Mouse (Mus musculus) neural tube, embryonic 15.5 days (tissue): ENCODE results near the gene Mpp4. TPM values are rescaled to one million over a fixed set of nuclear protein-coding genes. Genes with fewer than 3 reads are reported as not detected.

ENCODE experiments used
- ATAC-seq: fragments of 200-750 bp; cut with Nextera tagmentation; 2 replicates; pipeline ENCODE4 v1.8.0; 2017; ENCODE audit warnings: mild to moderate bottlenecking, moderate TSS enrichment, moderate library complexity; ENCODE audit not compliant: low FRiP score
- H3K27ac ChIP-seq: fragments of 300-500 bp; sonication (generic); replicated peaks from 2 replicates; pipeline ENCODE4 v1.5.1; 2015; ENCODE audit warnings: mild to moderate bottlenecking, inconsistent platforms
- H3K27me3 ChIP-seq: fragments of 300-500 bp; sonication (generic); replicated peaks from 2 replicates; pipeline ENCODE4 v1.6.1; 2015; ENCODE audit warnings: inconsistent platforms
- H3K36me3 ChIP-seq: fragments of 300-500 bp; sonication (generic); 2 replicates; pipeline ENCODE4 v1.6.1; 2015; ENCODE audit warnings: inconsistent platforms
- H3K4me1 ChIP-seq: fragments of 300-500 bp; sonication (generic); 2 replicates; pipeline ENCODE4 v1.6.1; 2015; ENCODE audit warnings: inconsistent platforms
- H3K4me2 ChIP-seq: fragments of 300-500 bp; sonication (generic); 2 replicates; pipeline ENCODE4 v1.6.1; 2015; ENCODE audit warnings: inconsistent platforms, mild to moderate bottlenecking, moderate library complexity
- H3K4me3 ChIP-seq: fragments of 300-500 bp; sonication (generic); replicated peaks from 2 replicates; pipeline ENCODE4 v1.5.1; 2015; ENCODE audit warnings: mild to moderate bottlenecking, inconsistent platforms
- H3K9ac ChIP-seq: fragments of 300-500 bp; sonication (generic); replicated peaks from 2 replicates; pipeline ENCODE4 v1.6.1; 2015; ENCODE audit warnings: mild to moderate bottlenecking, inconsistent platforms
- H3K9me3 ChIP-seq: fragments of 300-500 bp; sonication (generic); replicated peaks from 2 replicates; pipeline ENCODE4 v1.6.1; 2016; ENCODE audit warnings: inconsistent platforms
- WGBS: fragments of 180-500 bp; shearing (Covaris S2); methylation state at CpG from one replicate; pipeline ENCODE4 v1.1.7; 2015; ENCODE audit warnings: mixed read lengths; 5-methylcytosine and 5-hydroxymethylcytosine counted together
- polyA plus RNA-seq: library from polyadenylated mRNA; unstranded; fragments of >200 nt; fragmentation: Nextera tagmentation; extraction: Ambion mirVana; gene quantifications from 2 replicates; pipeline ENCODE4 v1.2.1, GENCODE M21; 2015

Mpp4 gene
- polyA plus RNA-seq, 1 experiment from 2014 or later: 0.86 TPM

DNA sequence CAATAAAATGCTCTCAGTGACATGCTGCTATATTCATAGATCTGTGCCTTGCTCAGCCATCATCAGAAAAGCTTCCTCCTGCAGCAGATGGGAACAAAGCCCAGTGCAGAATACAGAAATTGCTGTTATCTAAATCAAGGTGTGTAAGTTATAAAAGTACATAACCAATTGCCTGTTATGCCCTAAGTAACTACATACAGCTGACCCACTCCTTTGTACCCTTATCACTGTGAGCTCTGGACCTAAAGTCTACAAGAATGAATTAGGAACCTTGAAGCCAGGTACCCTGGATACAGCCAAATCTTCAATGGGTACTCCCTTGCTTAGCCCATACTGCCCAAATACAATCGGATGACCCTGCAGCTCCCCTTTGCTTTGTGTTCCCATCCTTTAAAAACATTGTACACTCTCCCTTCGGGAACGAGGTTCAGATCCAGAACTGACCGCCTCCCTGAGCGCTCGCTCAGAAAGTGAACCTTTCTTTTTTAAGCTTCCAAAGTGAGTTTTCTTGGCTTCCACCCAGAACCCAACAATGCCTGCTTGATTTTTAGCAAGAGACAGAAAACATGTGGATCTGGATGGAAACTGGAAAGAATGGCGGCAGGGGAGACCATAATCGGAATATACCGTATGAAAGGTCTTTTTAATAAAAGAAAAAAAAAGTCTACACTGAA lies 3.2 kb upstream of the Mpp4 start:
- Histone ChIP-seq H3K4me2 (no peak overlapping the region), H3K36me3 (peaks cover 73% of the 10 kb centered on the region), H3K4me1 (no peaks in the 10 kb centered on the region), H3K27me3 (no peaks in the 10 kb centered on the region), H3K27ac (no peak overlapping the region), H3K4me3 (no peak overlapping the region), H3K9me3 (no peaks in the 10 kb centered on the region), H3K9ac (no peak overlapping the region)
- no peak for ATAC-seq
- WGBS: 85% methylated on average over 9 of the region's 9 CpGs

DNA sequence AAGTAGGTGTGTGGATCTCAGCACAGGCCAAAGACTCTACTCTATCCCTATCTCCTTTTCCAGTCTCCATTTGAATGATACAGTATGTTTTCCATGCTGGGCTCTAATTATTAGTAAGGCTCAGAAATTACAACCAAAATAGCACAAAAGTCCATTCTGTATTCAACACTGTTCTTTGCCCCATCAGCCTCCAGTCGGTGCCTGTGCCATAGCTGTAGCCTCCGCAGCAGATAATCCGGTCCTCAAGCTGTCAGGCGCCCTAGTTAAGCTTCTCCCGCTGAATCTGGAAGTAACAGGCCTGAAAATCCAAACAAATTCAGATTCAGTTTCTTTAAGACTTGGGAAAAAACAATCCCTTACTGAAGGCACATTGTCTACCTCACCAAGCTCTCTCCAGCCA lies 729 bp upstream of the Mpp4 start:
- H3K27ac ChIP-seq: no peak overlapping the region
- H3K9me3 ChIP-seq: no peaks in the 10 kb centered on the region
- H3K4me1 ChIP-seq: no peaks in the 10 kb centered on the region
- H3K27me3 ChIP-seq: no peaks in the 10 kb centered on the region
- no peak overlapping the region for H3K4me2 ChIP-seq
- H3K4me3 ChIP-seq: no peak overlapping the region
- no peak for ATAC-seq
- H3K9ac ChIP-seq: no peak overlapping the region
- WGBS: 83% methylated on average over 5 of the region's 5 CpGs
- peaks cover 63% of the 10 kb centered on the region for H3K36me3 ChIP-seq

DNA sequence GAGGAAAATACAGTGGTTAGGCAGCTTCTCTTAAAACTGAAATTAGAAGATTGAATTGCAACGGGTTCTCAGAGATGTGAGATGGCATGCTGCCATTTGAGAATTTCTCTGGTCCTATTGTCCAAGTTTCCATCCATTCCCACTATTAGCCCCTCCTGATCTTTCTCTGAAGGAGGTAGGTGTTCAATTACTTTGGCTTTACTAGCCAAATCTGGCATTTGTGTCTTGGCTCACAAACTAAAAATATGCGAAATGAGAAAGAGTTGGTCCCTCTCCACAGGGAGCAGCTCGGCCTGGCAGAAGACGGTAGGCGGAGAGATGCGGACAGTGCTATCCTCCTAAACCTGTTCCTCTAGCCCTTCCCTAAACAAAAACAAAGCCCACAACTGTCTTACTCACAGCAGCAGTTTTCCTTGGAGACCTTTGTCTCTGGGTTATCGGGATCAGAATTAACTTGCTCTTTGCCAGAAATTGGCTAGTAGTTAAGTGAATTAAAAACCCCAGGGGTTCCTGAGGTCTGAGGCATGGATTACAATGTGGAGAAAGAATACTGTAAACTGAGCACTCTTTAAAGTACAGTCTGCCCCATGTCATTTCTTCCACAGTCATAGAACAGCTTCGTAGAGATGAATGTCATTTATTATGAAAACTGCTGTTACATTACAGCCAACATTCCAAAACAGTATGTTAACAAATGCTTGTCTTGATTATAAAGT lies 722 bp downstream of the Mpp4 start:
- H3K4me1 ChIP-seq: no peaks in the 10 kb centered on the region
- 61% methylated on average over 8 of the region's 8 CpGs for WGBS

DNA sequence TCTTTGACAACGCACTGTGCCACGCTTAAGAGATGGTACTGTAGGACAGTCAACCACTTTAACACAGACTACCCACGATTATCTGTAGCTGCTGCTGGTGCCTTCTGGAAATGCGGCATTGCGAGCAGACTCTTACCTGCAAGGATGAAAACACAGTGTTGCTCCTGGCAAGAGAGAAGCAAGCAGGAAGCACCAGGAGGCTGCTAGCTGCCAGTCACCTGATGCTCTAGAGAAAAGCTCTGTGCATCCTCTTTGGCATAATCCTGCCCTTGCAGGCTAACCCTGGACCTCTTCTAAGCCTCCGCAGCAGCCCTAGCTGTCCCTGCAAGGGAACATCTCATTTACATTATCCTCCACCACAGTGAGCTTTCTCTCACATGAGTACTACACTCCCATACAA lies 1.8 kb downstream of the Mpp4 start:
- no peak overlapping the region for H3K27ac ChIP-seq
- H3K4me1 ChIP-seq: no peaks in the 10 kb centered on the region
- no peaks in the 10 kb centered on the region for H3K9me3 ChIP-seq
- no peaks in the 10 kb centered on the region for H3K27me3 ChIP-seq
- H3K4me3 ChIP-seq: no peak overlapping the region
- no peak for ATAC-seq
- H3K9ac ChIP-seq: no peak overlapping the region
- H3K36me3 ChIP-seq: peaks cover 43% of the 10 kb centered on the region
- no peak overlapping the region for H3K4me2 ChIP-seq
- 86% methylated on average over 6 of the region's 6 CpGs for WGBS

More for the DNA sequence above, 722 bp downstream of the Mpp4 start:
- H3K9me3 ChIP-seq: no peaks in the 10 kb centered on the region
- H3K4me2 ChIP-seq: no peak overlapping the region
- no peak overlapping the region for H3K4me3 ChIP-seq
- ATAC-seq: no peak
- no peak overlapping the region for H3K9ac ChIP-seq
- H3K36me3 ChIP-seq: peaks cover 53% of the 10 kb centered on the region
- no peak overlapping the region for H3K27ac ChIP-seq
- no peaks in the 10 kb centered on the region for H3K27me3 ChIP-seq

DNA sequence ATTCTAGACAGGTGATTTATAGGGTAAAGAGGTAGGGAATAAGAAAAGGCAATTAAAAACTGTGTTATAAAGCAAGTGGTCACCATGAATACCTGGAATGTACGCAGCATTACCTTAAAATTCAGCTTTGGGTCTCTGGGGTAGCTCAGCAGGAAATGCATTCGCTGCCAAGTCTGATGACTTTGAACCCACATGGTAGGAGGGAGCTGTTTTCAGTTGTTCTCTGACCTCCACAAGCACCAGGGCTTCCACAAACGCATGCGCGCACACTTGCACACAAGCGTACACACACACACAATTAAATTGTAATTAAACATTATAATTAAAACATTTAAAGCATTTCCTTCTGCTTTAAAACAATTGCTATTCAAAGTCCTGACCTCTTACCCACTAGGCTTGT lies 2.3 kb downstream of the Mpp4 start:
- no peak for ATAC-seq
- H3K27ac ChIP-seq: no peak overlapping the region
- H3K4me2 ChIP-seq: no peak overlapping the region
- no peaks in the 10 kb centered on the region for H3K4me1 ChIP-seq
- WGBS: 85% methylated on average over 6 of the region's 6 CpGs
- H3K9me3 ChIP-seq: no peaks in the 10 kb centered on the region
- peaks cover 38% of the 10 kb centered on the region for H3K36me3 ChIP-seq
- H3K9ac ChIP-seq: no peak overlapping the region
- H3K4me3 ChIP-seq: no peak overlapping the region
- H3K27me3 ChIP-seq: no peaks in the 10 kb centered on the region

DNA sequence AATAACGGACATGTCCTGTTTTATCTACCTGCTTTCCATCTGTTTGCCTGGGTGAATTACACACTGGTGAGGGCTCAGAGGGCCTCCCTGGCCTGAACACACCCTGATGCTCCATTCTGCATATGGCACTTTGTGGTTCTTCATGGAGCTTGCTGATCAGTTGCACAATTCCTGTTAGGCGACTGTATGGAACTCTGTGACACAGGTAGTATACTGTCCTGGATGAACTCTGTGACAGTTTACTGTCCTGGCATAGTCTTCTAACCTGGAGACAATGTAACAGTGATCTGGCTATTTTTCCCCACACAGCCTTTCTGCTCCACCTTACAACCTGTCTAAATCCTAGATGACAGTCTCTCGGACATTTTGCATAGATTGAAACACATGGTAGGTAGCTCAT lies 4.1 kb downstream of the Mpp4 start:
- no peak overlapping the region for H3K9ac ChIP-seq
- no peaks in the 10 kb centered on the region for H3K4me1 ChIP-seq
- H3K36me3 ChIP-seq: peaks cover 24% of the 10 kb centered on the region
- ATAC-seq: no peak
- H3K9me3 ChIP-seq: no peaks in the 10 kb centered on the region
- no peak overlapping the region for H3K4me2 ChIP-seq
- H3K27me3 ChIP-seq: no peaks in the 10 kb centered on the region
- H3K4me3 ChIP-seq: no peak overlapping the region
- H3K27ac ChIP-seq: no peak overlapping the region
- WGBS: 94% methylated on average over 3 of the region's 3 CpGs

DNA sequence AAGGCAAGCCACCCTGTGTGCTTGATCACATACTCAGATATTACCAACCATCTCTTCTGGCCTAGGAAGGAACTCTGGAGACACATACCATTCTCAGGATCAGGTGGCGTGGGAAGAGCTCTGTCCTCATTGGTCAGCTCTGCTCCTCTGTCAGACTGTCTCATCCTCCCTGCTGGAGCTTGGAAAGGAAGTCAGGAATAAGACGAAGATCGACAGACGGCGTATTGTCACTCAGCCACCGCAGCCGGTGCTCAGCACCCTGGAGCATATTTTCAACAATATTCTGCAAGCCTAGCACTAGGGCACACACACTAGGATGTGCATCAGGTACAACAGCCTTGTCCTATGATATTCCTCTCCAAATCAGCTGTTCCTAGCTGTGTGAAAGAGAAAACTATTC lies 4.7 kb downstream of the Mpp4 start:
- Histone ChIP-seq H3K4me3 (no peak overlapping the region), H3K27ac (no peak overlapping the region), H3K27me3 (no peaks in the 10 kb centered on the region), H3K9ac (no peak overlapping the region), H3K36me3 (peaks cover 19% of the 10 kb centered on the region), H3K9me3 (no peaks in the 10 kb centered on the region), H3K4me2 (no peak overlapping the region), H3K4me1 (no peaks in the 10 kb centered on the region)
- 88% methylated on average over 7 of the region's 7 CpGs for WGBS
- no peak for ATAC-seq

DNA sequence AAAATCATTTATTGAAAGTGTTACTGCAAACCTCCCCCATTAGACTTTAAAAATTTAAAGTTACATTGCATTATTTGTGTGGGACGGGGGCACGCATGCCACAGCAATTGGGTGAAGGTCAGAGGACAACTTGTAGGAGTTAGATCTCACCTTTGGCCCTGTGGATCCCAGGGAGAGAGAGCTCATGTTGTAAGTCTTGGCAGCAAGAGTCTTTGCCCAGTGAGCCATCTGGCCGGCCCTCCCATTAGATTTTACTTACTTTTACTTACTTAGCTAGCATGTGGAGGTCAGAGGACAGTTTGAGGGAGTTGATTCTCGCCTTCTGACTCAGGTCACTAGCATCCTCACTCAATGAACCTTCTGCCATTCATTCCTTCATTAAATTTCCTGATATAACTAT lies 5.3 kb downstream of the Mpp4 start:
- Histone ChIP-seq H3K4me2 (no peak overlapping the region), H3K27ac (no peak overlapping the region), H3K4me3 (no peak overlapping the region), H3K36me3 (peaks cover 12% of the 10 kb centered on the region), H3K9me3 (no peaks in the 10 kb centered on the region), H3K27me3 (no peaks in the 10 kb centered on the region), H3K4me1 (no peaks in the 10 kb centered on the region), H3K9ac (no peak overlapping the region)
- ATAC-seq: no peak
- WGBS: 90% methylated on average over 4 of the region's 4 CpGs

DNA sequence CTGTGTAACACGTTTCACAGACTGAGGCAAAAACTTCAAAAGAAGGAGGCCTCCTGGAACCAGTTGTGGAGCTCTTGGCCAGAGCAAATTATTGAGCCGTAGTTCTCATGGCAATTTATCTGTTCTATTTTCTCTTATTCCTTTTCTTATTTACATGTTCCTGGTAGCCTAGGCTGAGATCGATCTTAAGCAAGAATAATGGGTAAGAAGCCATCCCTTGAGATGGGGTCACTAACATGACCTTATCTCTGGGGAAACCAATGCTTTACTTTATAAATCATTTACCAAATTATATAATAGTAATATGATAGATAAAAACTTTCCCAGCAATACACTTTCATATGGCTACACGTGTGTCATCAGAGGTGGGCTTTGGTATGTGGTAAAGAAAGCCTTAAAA lies 10.8 kb downstream of the Mpp4 start:
- no peak for ATAC-seq
- H3K36me3 ChIP-seq: no peaks in the 10 kb centered on the region
- 81% methylated on average over 4 of the region's 4 CpGs for WGBS
- no peaks in the 10 kb centered on the region for H3K27me3 ChIP-seq
- H3K9me3 ChIP-seq: no peaks in the 10 kb centered on the region
- no peak overlapping the region for H3K9ac ChIP-seq
- no peak overlapping the region for H3K4me3 ChIP-seq
- H3K4me2 ChIP-seq: no peak overlapping the region
- H3K27ac ChIP-seq: no peak overlapping the region
- H3K4me1 ChIP-seq: no peaks in the 10 kb centered on the region

DNA sequence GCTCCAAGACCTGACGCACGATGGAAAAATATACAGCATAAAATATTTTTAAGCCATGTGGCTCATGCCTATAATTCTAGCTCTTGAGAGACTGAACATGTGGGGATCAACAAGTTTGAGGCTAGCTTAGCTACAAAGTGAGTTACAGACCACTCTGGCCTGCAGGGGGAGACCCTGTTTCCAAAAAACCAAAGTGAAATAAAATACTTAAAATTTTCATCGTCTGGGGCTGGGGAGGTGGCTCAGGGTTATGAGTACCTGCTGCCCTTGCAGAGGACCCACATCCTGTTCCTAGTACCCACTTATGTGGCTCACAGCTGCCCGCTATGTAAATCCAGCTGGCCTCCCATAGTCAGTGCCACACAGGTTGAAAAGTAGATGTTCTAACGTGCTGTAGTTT lies 12.6 kb downstream of the Mpp4 start:
- 85% methylated on average over 5 of the region's 5 CpGs for WGBS
- H3K4me3 ChIP-seq: no peak overlapping the region
- no peaks in the 10 kb centered on the region for H3K36me3 ChIP-seq
- no peaks in the 10 kb centered on the region for H3K4me1 ChIP-seq
- no peaks in the 10 kb centered on the region for H3K27me3 ChIP-seq
- H3K4me2 ChIP-seq: no peak overlapping the region
- no peak for ATAC-seq
- H3K27ac ChIP-seq: no peak overlapping the region
- H3K9ac ChIP-seq: no peak overlapping the region
- no peaks in the 10 kb centered on the region for H3K9me3 ChIP-seq

DNA sequence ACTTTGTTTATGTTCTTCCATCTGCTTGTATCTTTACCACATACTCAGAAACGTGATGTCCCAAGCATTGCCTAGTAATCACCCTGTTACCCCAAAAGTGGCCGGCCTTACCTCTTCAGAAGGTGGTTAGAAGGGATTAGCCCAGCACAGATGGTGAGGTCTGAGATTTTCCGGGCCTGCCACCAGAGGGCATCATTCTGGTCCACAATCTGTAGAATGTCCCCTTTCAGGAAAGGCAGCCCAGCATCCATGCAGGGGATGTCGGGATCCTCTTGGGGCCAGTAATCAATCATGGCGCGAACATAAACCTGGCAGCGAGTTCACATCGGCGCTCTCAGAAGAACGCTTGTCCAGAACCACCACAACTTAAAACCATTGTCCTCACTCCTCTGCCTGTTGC lies 18.6 kb downstream of the Mpp4 start:
- H3K9ac ChIP-seq: no peak overlapping the region
- 75% methylated on average over 10 of the region's 10 CpGs for WGBS
- no peak for ATAC-seq
- no peaks in the 10 kb centered on the region for H3K27me3 ChIP-seq
- H3K4me3 ChIP-seq: no peak overlapping the region
- H3K4me2 ChIP-seq: no peak overlapping the region
- no peak overlapping the region for H3K27ac ChIP-seq
- H3K9me3 ChIP-seq: 0 out of 2 replicates have a peak, but pooled peaks cover 4% of the 10 kb centered on the region
- H3K4me1 ChIP-seq: no peaks in the 10 kb centered on the region
- no peaks in the 10 kb centered on the region for H3K36me3 ChIP-seq

DNA sequence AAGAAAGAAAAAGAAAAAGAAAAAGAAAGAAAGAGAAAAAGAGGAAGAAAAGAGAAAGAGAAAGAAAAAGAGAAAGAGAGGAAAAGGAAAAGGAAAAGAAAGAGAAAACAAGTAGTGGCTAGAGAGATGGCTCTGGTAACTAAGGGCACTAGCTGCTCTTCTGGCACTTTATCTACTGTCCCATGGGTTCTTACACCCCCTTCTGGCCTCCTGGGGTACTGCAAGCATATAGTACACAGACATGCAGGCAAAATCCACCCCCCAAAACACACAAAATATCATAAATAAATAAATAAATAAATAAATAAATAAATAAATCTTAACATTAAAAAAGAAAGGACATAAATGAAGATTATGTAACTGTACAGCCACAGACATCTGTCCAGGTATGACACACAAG lies 20.4 kb downstream of the Mpp4 start:
- no peak overlapping the region for H3K4me2 ChIP-seq
- H3K27me3 ChIP-seq: no peaks in the 10 kb centered on the region
- 0 out of 2 replicates have a peak, but pooled peaks cover 4% of the 10 kb centered on the region for H3K9me3 ChIP-seq
- no peak overlapping the region for H3K9ac ChIP-seq
- no peak for ATAC-seq
- no peak overlapping the region for H3K27ac ChIP-seq
- H3K4me3 ChIP-seq: no peak overlapping the region
- no peaks in the 10 kb centered on the region for H3K4me1 ChIP-seq
- no peaks in the 10 kb centered on the region for H3K36me3 ChIP-seq
